Mouse (Mus musculus) CD8-positive naive resting alpha-beta T cell, adult 2 months (primary cell): ENCODE data around the gene Wdr19.

Source experiments
- DNase-seq, 2 experiments: peaks; one replicate each; pipeline ENCODE4 v3.0.0; 2022; ENCODE audit warnings: low read depth in 2 of 2, low spot score in 2 of 2

Gene Wdr19

GRCm38 (mm10) chr5:65199346-65200128, at the start of gene Wdr19:
Wdr19 (plus strand) TSS chr5:65199696.
- DNase-seq, result peak; percentile 98 to 99

- no peak for DNase-seq
These were observed 49.8 kb upstream of the Wdr19 start for GRCm38 (mm10) chr5:65149706-65150105.

GRCm38 (mm10) chr5:65150376-65150955, 49.0 kb upstream of the Wdr19 start:
- DNase-seq, result no peak

GRCm38 (mm10) chr5:65151276-65151675, 48.2 kb upstream of the Wdr19 start:
- DNase-seq, result no peak

GRCm38 (mm10) chr5:65151767-65152166, 47.7 kb upstream of the Wdr19 start:
- DNase-seq, result no peak

- no peak for DNase-seq
These were observed 45.2 kb upstream of the Wdr19 start for GRCm38 (mm10) chr5:65154287-65154686.

- peak; percentile 6 to 15 for DNase-seq
These were observed 42.6 kb upstream of the Wdr19 start for GRCm38 (mm10) chr5:65156853-65157252.

- no peak for DNase-seq
These were observed 41.8 kb upstream of the Wdr19 start for GRCm38 (mm10) chr5:65157412-65158381.

GRCm38 (mm10) chr5:65158696-65159305, 40.7 kb upstream of the Wdr19 start:
- no peak for DNase-seq

- no peak for DNase-seq
These were observed 36.5 kb upstream of the Wdr19 start for GRCm38 (mm10) chr5:65163001-65163400.

GRCm38 (mm10) chr5:65163489-65164092, 35.9 kb upstream of the Wdr19 start:
- DNase-seq, result no peak

GRCm38 (mm10) chr5:65170206-65170605, 29.3 kb upstream of the Wdr19 start:
- no peak for DNase-seq

- DNase-seq, result no peak
These were observed 24.2 kb upstream of the Wdr19 start for GRCm38 (mm10) chr5:65175035-65175917.

GRCm38 (mm10) chr5:65175918-65176484, 23.5 kb upstream of the Wdr19 start:
- no peak for DNase-seq

GRCm38 (mm10) chr5:65177026-65177514, 22.4 kb upstream of the Wdr19 start:
- DNase-seq, result no peak

GRCm38 (mm10) chr5:65178477-65178876, 21.0 kb upstream of the Wdr19 start:
- no peak for DNase-seq

GRCm38 (mm10) chr5:65181160-65181793, 18.2 kb upstream of the Wdr19 start:
- no peak for DNase-seq

- no peak for DNase-seq
These were observed 17.7 kb upstream of the Wdr19 start for GRCm38 (mm10) chr5:65181794-65182169.

GRCm38 (mm10) chr5:65182268-65182667, 17.2 kb upstream of the Wdr19 start:
- no peak for DNase-seq
